Mouse (Mus musculus): ENCODE results near the gene F830045P16Rik. TPM values are rescaled to one million over a fixed set of nuclear protein-coding genes. Genes with fewer than 3 reads are reported as not detected.

F830045P16Rik gene
- polyA plus RNA-seq, 1 experiment = 0.12 TPM

DNA sequence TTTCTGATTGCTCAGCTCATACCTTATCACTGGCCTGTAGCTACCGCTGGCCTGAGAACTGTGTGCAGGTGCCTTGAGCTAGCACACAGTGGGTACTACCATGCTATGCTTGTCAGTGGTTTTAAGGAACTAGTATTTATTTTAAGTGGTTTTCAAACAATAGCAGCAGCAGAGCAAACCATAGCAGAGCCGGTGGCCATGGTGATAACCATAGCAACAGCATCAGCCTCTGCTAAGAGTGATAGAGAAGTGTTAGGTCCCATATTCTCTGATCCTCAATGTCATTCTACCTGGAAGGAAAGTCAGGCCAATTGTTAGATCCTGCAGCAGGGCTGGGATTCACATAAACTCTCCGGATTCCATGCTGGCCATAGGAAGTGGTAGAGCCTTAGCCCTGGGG, 121.8 kb downstream of the F830045P16Rik start:
- Histone ChIP-seq H3K4me3 (ENCODE audit: control insufficient read depth, insufficient read depth, low read length) (no peak overlapping the region), H3K36me3 (ENCODE audit: control insufficient read depth, insufficient read depth, low read length) (no peaks in the 10 kb centered on the region), H3K4me1 (replicated peaks; ENCODE audit: control insufficient read depth, insufficient read depth, low read length) (peaks cover 6% of the 10 kb centered on the region; the same call in 1 of the 2 replicates), H3K27me3 (ENCODE audit: control insufficient read depth, insufficient read depth, low read length) (no peaks in the 10 kb centered on the region), H3K27ac (ENCODE audit: control insufficient read depth, insufficient read depth, low read length) (no peak overlapping the region)
- TF ChIP-seq CTCF (IDR thresholded peaks at IDR 0.05; ENCODE audit: borderline replicate concordance, control insufficient read depth, extremely low read depth, insufficient read depth, low read length, poor library complexity) = no peak
- TF ChIP-seq POLR2A (IDR thresholded peaks at IDR 0.05; ENCODE audit: control insufficient read depth, extremely low read depth, insufficient read depth, low read length, poor library complexity) = no peak
- WGBS = 77% methylated on average over 3 of the region's 3 CpGs
- DNase-seq = no peak

GRCm38 (mm10) chr2:129413488-129413887, 122.9 kb downstream of the F830045P16Rik start:
- DNase-seq = peak; percentile 7
- 3% methylated on average over 6 of the region's 6 CpGs for WGBS
- H3K4me3 ChIP-seq (ENCODE audit: control insufficient read depth, insufficient read depth, low read length) = no peak overlapping the region
- TF ChIP-seq CTCF (IDR thresholded peaks at IDR 0.05; ENCODE audit: borderline replicate concordance, control insufficient read depth, extremely low read depth, insufficient read depth, low read length, poor library complexity) (no peak), POLR2A (IDR thresholded peaks at IDR 0.05; ENCODE audit: control insufficient read depth, extremely low read depth, insufficient read depth, low read length, poor library complexity) (no peak)
- H3K4me1 ChIP-seq (replicated peaks; ENCODE audit: control insufficient read depth, insufficient read depth, low read length) = peaks cover 6% of the 10 kb centered on the region; the same call in 1 of the 2 replicates
- H3K27me3 ChIP-seq (ENCODE audit: control insufficient read depth, insufficient read depth, low read length) = no peaks in the 10 kb centered on the region
- no peak overlapping the region for H3K27ac ChIP-seq (ENCODE audit: control insufficient read depth, insufficient read depth, low read length)
- H3K36me3 ChIP-seq (ENCODE audit: control insufficient read depth, insufficient read depth, low read length) = no peaks in the 10 kb centered on the region

GRCm38 (mm10) chr2:129411651-129412050, 124.8 kb downstream of the F830045P16Rik start:
- no peak for DNase-seq
- Histone ChIP-seq H3K36me3 (ENCODE audit: control insufficient read depth, insufficient read depth, low read length) (no peaks in the 10 kb centered on the region), H3K4me1 (replicated peaks; ENCODE audit: control insufficient read depth, insufficient read depth, low read length) (peaks cover 6% of the 10 kb centered on the region; the same call in 1 of the 2 replicates), H3K27me3 (ENCODE audit: control insufficient read depth, insufficient read depth, low read length) (no peaks in the 10 kb centered on the region), H3K27ac (ENCODE audit: control insufficient read depth, insufficient read depth, low read length) (no peak overlapping the region), H3K4me3 (ENCODE audit: control insufficient read depth, insufficient read depth, low read length) (no peak overlapping the region)
- TF ChIP-seq POLR2A (IDR thresholded peaks at IDR 0.05; ENCODE audit: control insufficient read depth, extremely low read depth, insufficient read depth, low read length, poor library complexity) (no peak), CTCF (IDR thresholded peaks at IDR 0.05; ENCODE audit: borderline replicate concordance, control insufficient read depth, extremely low read depth, insufficient read depth, low read length, poor library complexity) (no peak)
- 88% methylated on average over 3 of the region's 3 CpGs for WGBS

DNA sequence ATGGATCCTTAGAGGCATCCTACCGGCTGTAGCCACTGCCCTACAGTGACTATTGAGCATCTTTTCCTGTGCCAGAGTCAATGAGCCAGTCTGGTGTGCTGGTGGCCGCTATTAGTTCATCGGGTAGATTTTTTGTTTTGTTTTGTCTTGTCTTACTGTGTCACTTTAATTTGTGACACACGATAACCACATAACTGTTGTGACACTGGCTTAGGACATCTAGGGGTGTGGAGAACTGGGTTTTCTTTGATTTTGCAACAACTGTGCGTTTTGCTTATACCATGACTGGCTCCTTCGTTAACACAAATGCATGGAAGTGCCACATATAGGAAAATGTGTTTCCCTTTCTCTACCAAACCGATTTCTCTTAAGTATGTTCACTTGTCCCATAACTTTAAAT, 126.1 kb downstream of the F830045P16Rik start:
- TF ChIP-seq CTCF (IDR thresholded peaks at IDR 0.05; ENCODE audit: borderline replicate concordance, control insufficient read depth, extremely low read depth, insufficient read depth, low read length, poor library complexity) = no peak
- TF ChIP-seq POLR2A (IDR thresholded peaks at IDR 0.05; ENCODE audit: control insufficient read depth, extremely low read depth, insufficient read depth, low read length, poor library complexity) = no peak
- Histone ChIP-seq H3K27me3 (ENCODE audit: control insufficient read depth, insufficient read depth, low read length) (no peaks in the 10 kb centered on the region), H3K4me1 (replicated peaks; ENCODE audit: control insufficient read depth, insufficient read depth, low read length) (peaks cover 6% of the 10 kb centered on the region; the same call in 1 of the 2 replicates), H3K27ac (ENCODE audit: control insufficient read depth, insufficient read depth, low read length) (no peak overlapping the region), H3K4me3 (ENCODE audit: control insufficient read depth, insufficient read depth, low read length) (no peak overlapping the region), H3K36me3 (ENCODE audit: control insufficient read depth, insufficient read depth, low read length) (no peaks in the 10 kb centered on the region)
- no peak for DNase-seq
- WGBS = 95% methylated on average over 7 of the region's 7 CpGs

GRCm38 (mm10) chr2:129408476-129408875, 127.9 kb downstream of the F830045P16Rik start:
- Histone ChIP-seq H3K4me3 (ENCODE audit: control insufficient read depth, insufficient read depth, low read length) (no peak overlapping the region), H3K36me3 (ENCODE audit: control insufficient read depth, insufficient read depth, low read length) (no peaks in the 10 kb centered on the region), H3K27ac (ENCODE audit: control insufficient read depth, insufficient read depth, low read length) (no peak overlapping the region), H3K4me1 (replicated peaks; ENCODE audit: control insufficient read depth, insufficient read depth, low read length) (0 out of 2 replicates have a peak, but pooled peaks cover under 1% of the 10 kb centered on the region), H3K27me3 (ENCODE audit: control insufficient read depth, insufficient read depth, low read length) (no peaks in the 10 kb centered on the region)
- TF ChIP-seq POLR2A (IDR thresholded peaks at IDR 0.05; ENCODE audit: control insufficient read depth, extremely low read depth, insufficient read depth, low read length, poor library complexity) (no peak), CTCF (IDR thresholded peaks at IDR 0.05; ENCODE audit: borderline replicate concordance, control insufficient read depth, extremely low read depth, insufficient read depth, low read length, poor library complexity) (peak; percentile 80; the same call in 1 of the 2 replicates)
- WGBS = 18% methylated on average over 18 of the region's 18 CpGs
- DNase-seq = peak; percentile 59

Other genes starting within 250 kb of the F830045P16Rik start
- 5.1 and 7.5 TPM in 2 replicates for gene Ckap2l, start 239.4 kb downstream of the F830045P16Rik start, polyA plus RNA-seq (2012; rRNA removed)
- 1.1 and 1.5 TPM in 2 replicates for gene Il1a, start 226.6 kb downstream of the F830045P16Rik start, polyA plus RNA-seq (2012; rRNA removed)
- gene Il1b, start 165.5 kb downstream of the F830045P16Rik start, polyA plus RNA-seq (2012; rRNA removed) = 1.8 and 1.9 TPM in 2 replicates
- 56.0 and 63.1 TPM in 2 replicates for gene Sirpa, start 56.2 kb upstream of the F830045P16Rik start, polyA plus RNA-seq (2012; rRNA removed)
- 0.74 and 1.2 TPM in 2 replicates for gene Pdyn, start 163.2 kb upstream of the F830045P16Rik start, polyA plus RNA-seq (2012; rRNA removed)

Measured in thymus, adult 2 months (tissue).